Mouse (Mus musculus) bone marrow macrophage, adult 2 months (primary cell): ENCODE data around the gene Ccnl2.

Experiments used
- CTCF ChIP-seq: IDR thresholded peaks from 2 replicates; pipeline ENCODE4 v1.5.1; 2012; ENCODE audit warnings: low read depth, mild to moderate bottlenecking, low read length, moderate library complexity
- POLR2A ChIP-seq: IDR thresholded peaks from 2 replicates; pipeline ENCODE4 v1.6.1; 2012; ENCODE audit warnings: mild to moderate bottlenecking, low read depth, low read length, borderline replicate concordance

- TF ChIP-seq CTCF (no peak), POLR2A (no peak)
These were observed 39.1 kb downstream of the Ccnl2 start for GRCm38 (mm10) chr4:155851368-155851767.
